Mouse (Mus musculus): ENCODE measurements at regions not wholly inside any gene's neighbourhood (a gene's known extent, or its start where the extent isn't known, plus 50 kb on each side); places are given as distances from the start of the nearest gene placed in this dataset.

GRCm38 (mm10) chrX:162266769-162267168, 107.2 kb upstream of the Nhs start:
- no peak for TF ChIP-seq CTCF (IDR thresholded peaks at IDR 0.05; ENCODE audit: low read depth)
- no peak for TF ChIP-seq EP300 (IDR thresholded peaks at IDR 0.05; ENCODE audit: low read depth)
